Mouse (Mus musculus): ENCODE data around the gene Galnt16. TPM values are rescaled to one million over a fixed set of nuclear protein-coding genes. Genes with fewer than 3 reads are reported as not detected.

Galnt16 gene
- polyA plus RNA-seq, 1 experiment from 2014 or later, result 14.0 TPM

DNA sequence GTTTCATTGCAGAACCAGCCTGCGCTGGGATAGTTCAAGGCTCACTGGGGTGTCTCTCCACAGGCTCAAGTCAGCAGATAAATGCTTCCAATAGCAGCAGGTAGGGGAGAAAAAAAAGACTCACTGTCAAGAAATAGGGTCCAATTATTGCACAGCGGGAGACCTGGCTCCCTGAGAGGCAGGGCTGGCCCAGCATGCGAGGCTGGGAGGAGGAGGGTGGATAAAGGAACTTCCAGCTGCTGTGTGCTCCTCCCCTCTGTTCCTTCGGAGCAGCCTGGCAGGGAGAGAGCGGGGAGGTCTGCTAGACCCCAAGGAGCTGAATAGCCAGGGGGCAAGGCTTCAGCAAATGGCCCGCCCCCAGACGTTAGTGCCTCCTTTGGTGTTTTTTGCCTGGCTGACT lies 7.4 kb downstream of the Galnt16 start:
- Histone ChIP-seq H3K27me3 (ENCODE audit: control insufficient read depth, insufficient read depth, low read length) (no peaks in the 10 kb centered on the region), H3K36me3 (ENCODE audit: control insufficient read depth, insufficient read depth, low read length) (no peaks in the 10 kb centered on the region), H3K4me2 (no peak overlapping the region), H3K9ac (ENCODE audit: low read length) (peak overlapping the region; percentile 14; the same call in 1 of the 2 replicates), H3K27ac (ENCODE audit: low read depth, low read length) (no peak overlapping the region), H3K4me3 (ENCODE audit: low read depth, low read length) (no peak overlapping the region), H3K4me1 (ENCODE audit: control insufficient read depth, insufficient read depth, low read length) (peaks cover 23% of the 10 kb centered on the region), H3K9me3 (ENCODE audit: control insufficient read depth, low read length) (no peaks in the 10 kb centered on the region)
- DNase-seq (ENCODE audit: low spot score, missing footprints) (peak; percentile 85), ATAC-seq (ENCODE audit: low FRiP score) (no peak)
- 4% methylated on average over 7 of the region's 7 CpGs for WGBS

DNA sequence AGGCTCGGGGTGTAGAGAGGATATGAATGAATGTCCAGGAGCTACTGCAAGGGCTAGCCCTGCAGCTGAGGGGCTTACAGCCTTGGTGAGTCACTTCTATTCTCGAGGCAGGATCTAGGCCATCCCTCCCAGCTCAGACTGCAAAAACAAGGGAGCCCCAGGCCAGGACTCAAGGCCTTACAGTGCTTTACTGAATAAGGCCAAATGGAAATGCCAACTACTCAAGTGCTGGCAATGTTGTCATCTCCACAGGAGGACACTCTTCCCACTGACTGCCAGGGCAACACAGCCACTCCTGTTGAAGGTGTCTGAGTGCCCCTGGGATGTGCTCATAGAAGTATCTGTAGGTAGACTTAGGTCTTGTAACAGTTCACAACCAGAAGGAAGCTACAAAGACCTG lies 8.4 kb downstream of the Galnt16 start:
- peaks cover 21% of the 10 kb centered on the region for H3K4me1 ChIP-seq (ENCODE audit: control insufficient read depth, insufficient read depth, low read length)
- no peaks in the 10 kb centered on the region for H3K9me3 ChIP-seq (ENCODE audit: control insufficient read depth, low read length)
- DNase-seq (ENCODE audit: low spot score, missing footprints), result no peak
- H3K27ac ChIP-seq (ENCODE audit: low read depth, low read length), result no peak overlapping the region
- no peak for ATAC-seq (ENCODE audit: low FRiP score)
- WGBS, result 60% methylated on average over 2 of the region's 2 CpGs
- no peaks in the 10 kb centered on the region for H3K27me3 ChIP-seq (ENCODE audit: control insufficient read depth, insufficient read depth, low read length)
- H3K4me2 ChIP-seq, result no peak overlapping the region
- H3K36me3 ChIP-seq (ENCODE audit: control insufficient read depth, insufficient read depth, low read length), result no peaks in the 10 kb centered on the region
- no peak overlapping the region for H3K9ac ChIP-seq (ENCODE audit: low read length)
- H3K4me3 ChIP-seq (ENCODE audit: low read depth, low read length), result no peak overlapping the region

DNA sequence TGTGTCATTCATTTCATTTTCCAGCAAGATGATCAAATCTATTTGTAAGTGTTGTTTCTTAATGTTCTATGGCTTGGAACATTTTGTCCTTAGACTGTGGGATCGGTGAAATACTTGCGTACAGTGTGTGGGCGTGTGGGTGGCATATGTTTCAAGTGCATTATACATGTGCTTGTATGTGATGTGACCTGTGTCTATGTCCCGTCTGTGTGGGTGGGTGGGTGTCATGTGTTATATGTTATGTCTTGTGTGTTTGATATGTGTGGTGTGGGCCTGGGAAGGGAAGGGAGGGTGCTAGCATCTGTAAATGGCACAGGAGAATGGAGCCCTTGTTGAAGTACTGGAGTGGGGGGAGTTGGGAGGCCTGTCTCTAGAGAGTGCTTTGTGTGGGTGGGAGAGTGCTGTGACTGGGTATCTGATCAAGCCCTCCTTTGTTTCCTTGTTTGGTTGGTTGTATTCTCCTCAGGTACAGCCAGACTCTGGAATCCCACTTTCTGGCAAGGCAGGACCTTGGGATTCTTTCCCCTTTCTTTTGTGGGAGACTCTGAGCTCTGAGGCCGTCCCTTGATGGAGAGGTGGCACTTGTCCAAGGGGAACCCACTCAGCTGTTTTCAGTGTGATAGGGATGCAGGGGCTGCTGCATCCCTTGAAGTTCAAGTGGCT lies 9.8 kb downstream of the Galnt16 start:
- H3K27ac ChIP-seq (ENCODE audit: low read depth, low read length), result no peak overlapping the region
- DNase-seq (ENCODE audit: low spot score, missing footprints), result no peak
- peaks cover 17% of the 10 kb centered on the region for H3K4me1 ChIP-seq (ENCODE audit: control insufficient read depth, insufficient read depth, low read length)
- H3K36me3 ChIP-seq (ENCODE audit: control insufficient read depth, insufficient read depth, low read length), result no peaks in the 10 kb centered on the region
- H3K9me3 ChIP-seq (ENCODE audit: control insufficient read depth, low read length), result no peaks in the 10 kb centered on the region
- ATAC-seq (ENCODE audit: low FRiP score), result no peak
- 80% methylated on average over 5 of the region's 5 CpGs for WGBS
- no peak overlapping the region for H3K9ac ChIP-seq (ENCODE audit: low read length)
- H3K27me3 ChIP-seq (ENCODE audit: control insufficient read depth, insufficient read depth, low read length), result no peaks in the 10 kb centered on the region
- no peak overlapping the region for H3K4me2 ChIP-seq
- no peak overlapping the region for H3K4me3 ChIP-seq (ENCODE audit: low read depth, low read length)

DNA sequence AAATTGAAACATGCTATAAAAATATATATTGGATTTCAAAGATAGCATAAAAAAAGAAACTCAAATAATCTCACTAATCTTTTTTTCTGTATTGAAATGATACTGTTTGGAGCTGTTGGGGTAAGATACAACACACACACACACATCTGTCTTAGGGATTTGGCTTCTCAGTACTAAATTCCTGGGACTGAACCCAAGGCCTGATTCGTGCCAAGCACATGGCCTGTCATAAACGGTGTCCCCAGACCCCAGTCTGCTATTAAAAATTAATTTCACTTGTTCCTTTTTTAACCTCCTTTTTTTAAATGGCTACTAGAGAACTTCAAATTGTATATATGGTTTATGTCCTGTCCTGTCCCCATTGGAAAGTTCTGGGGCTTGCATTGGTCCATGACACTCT lies 12.0 kb downstream of the Galnt16 start:
- Histone ChIP-seq H3K9ac (ENCODE audit: low read length) (no peak overlapping the region), H3K4me1 (ENCODE audit: control insufficient read depth, insufficient read depth, low read length) (peaks cover 8% of the 10 kb centered on the region), H3K4me3 (ENCODE audit: low read depth, low read length) (no peak overlapping the region), H3K27ac (ENCODE audit: low read depth, low read length) (no peak overlapping the region), H3K9me3 (ENCODE audit: control insufficient read depth, low read length) (no peaks in the 10 kb centered on the region), H3K27me3 (ENCODE audit: control insufficient read depth, insufficient read depth, low read length) (no peaks in the 10 kb centered on the region), H3K4me2 (no peak overlapping the region), H3K36me3 (ENCODE audit: control insufficient read depth, insufficient read depth, low read length) (no peaks in the 10 kb centered on the region)
- ATAC-seq (ENCODE audit: low FRiP score), result no peak
- WGBS, result 85% methylated on average over 2 of the region's 2 CpGs
- no peak for DNase-seq (ENCODE audit: low spot score, missing footprints)

DNA sequence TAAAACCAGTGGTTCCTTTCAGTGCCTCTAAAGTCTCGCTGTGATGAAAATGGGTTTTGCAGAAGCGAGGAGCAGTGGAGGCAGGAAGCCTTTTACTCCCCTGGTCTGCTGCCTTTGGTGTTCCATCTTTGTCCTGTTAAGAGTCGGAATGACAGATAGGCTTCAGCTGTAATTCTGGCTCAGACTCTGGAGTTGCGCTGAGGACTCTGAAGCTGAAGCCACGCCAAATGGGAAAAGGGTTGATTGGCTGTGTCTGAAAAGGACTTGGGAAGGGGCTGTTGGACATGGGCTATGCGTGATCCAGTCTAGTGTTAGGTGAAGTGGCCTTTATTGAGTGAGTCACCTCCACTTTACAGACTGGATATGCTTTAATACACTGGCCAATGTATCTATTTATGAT lies 12.6 kb downstream of the Galnt16 start:
- no peak overlapping the region for H3K4me2 ChIP-seq
- no peaks in the 10 kb centered on the region for H3K27me3 ChIP-seq (ENCODE audit: control insufficient read depth, insufficient read depth, low read length)
- H3K4me3 ChIP-seq (ENCODE audit: low read depth, low read length), result no peak overlapping the region
- DNase-seq (ENCODE audit: low spot score, missing footprints) (no peak), ATAC-seq (ENCODE audit: low FRiP score) (no peak)
- H3K36me3 ChIP-seq (ENCODE audit: control insufficient read depth, insufficient read depth, low read length), result no peaks in the 10 kb centered on the region
- no peaks in the 10 kb centered on the region for H3K9me3 ChIP-seq (ENCODE audit: control insufficient read depth, low read length)
- no peak overlapping the region for H3K9ac ChIP-seq (ENCODE audit: low read length)
- peaks cover 3% of the 10 kb centered on the region for H3K4me1 ChIP-seq (ENCODE audit: control insufficient read depth, insufficient read depth, low read length)
- 85% methylated on average over 6 of the region's 6 CpGs for WGBS
- H3K27ac ChIP-seq (ENCODE audit: low read depth, low read length), result no peak overlapping the region

DNA sequence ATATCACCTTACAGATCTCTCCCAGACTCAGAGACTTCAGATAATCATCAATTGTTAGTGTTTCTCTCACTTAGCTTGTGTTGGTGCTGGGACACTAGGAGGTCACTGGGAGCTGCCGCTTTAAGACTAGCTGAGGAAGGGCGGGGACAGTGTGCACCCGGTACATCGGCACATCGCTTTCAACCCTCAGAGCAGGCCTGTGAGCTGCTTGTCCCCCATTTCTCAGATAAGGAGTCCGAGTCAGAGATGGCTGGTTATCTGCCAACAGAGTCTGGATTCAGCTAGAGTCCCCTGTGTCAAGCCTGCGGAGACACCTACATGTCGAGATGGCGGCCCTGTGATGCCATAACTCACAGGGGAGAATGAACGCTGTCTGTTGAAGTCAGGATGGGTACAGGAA lies 13.5 kb downstream of the Galnt16 start:
- 87% methylated on average over 10 of the region's 10 CpGs for WGBS
- Histone ChIP-seq H3K27ac (ENCODE audit: low read depth, low read length) (no peak overlapping the region), H3K4me1 (ENCODE audit: control insufficient read depth, insufficient read depth, low read length) (no peaks in the 10 kb centered on the region), H3K9ac (ENCODE audit: low read length) (no peak overlapping the region), H3K4me2 (no peak overlapping the region), H3K4me3 (ENCODE audit: low read depth, low read length) (no peak overlapping the region), H3K27me3 (ENCODE audit: control insufficient read depth, insufficient read depth, low read length) (no peaks in the 10 kb centered on the region), H3K9me3 (ENCODE audit: control insufficient read depth, low read length) (no peaks in the 10 kb centered on the region), H3K36me3 (ENCODE audit: control insufficient read depth, insufficient read depth, low read length) (no peaks in the 10 kb centered on the region)
- no peak for ATAC-seq (ENCODE audit: low FRiP score)
- no peak for DNase-seq (ENCODE audit: low spot score, missing footprints)

DNA sequence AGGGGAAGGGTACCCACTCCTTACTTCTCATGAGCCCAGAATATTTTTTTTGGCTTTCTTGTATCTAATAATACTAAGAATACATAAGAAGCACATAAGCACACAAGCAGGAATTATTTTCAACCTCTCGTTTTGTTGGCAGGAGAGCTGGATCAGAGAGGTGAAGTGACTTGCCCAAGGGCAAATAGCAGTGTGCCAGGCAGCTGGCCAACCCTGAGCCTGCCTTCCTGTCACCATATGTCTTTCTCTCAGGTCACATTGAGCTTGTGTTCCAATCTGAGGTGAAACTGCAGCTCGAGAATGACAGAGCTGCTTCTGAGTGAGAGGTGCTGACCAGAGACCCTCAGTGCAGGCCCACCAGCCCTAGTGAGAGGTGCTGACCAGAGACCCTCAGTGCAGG lies 15.8 kb downstream of the Galnt16 start:
- H3K4me3 ChIP-seq (ENCODE audit: low read depth, low read length), result no peak overlapping the region
- no peaks in the 10 kb centered on the region for H3K27me3 ChIP-seq (ENCODE audit: control insufficient read depth, insufficient read depth, low read length)
- 77% methylated on average over 2 of the region's 2 CpGs for WGBS
- H3K27ac ChIP-seq (ENCODE audit: low read depth, low read length), result no peak overlapping the region
- no peaks in the 10 kb centered on the region for H3K36me3 ChIP-seq (ENCODE audit: control insufficient read depth, insufficient read depth, low read length)
- DNase-seq (ENCODE audit: low spot score, missing footprints) (no peak), ATAC-seq (ENCODE audit: low FRiP score) (no peak)
- no peak overlapping the region for H3K4me2 ChIP-seq
- no peaks in the 10 kb centered on the region for H3K4me1 ChIP-seq (ENCODE audit: control insufficient read depth, insufficient read depth, low read length)
- H3K9ac ChIP-seq (ENCODE audit: low read length), result no peak overlapping the region
- no peaks in the 10 kb centered on the region for H3K9me3 ChIP-seq (ENCODE audit: control insufficient read depth, low read length)

DNA sequence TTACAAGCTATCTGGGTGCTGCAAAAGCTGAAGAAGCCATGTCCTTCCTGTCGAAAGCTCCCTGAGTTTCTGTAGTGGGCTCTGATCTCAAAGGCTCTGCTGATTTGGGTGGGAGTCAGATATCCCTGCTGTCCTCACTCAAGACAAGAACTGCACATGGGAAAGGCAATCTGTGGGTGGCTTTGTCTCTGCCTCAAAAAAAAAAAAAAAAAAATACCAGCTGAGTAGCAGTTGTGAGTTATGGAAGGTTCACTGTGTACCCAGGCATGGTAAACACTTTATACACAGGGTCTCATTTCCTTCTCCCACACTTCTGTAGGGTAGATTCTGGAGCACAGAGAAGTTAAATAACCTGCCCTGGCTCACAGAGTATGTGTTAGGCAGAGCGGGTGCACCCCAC lies 19.2 kb downstream of the Galnt16 start:
- 89% methylated on average over 2 of the region's 2 CpGs for WGBS
- Histone ChIP-seq H3K27me3 (ENCODE audit: control insufficient read depth, insufficient read depth, low read length) (no peaks in the 10 kb centered on the region), H3K9me3 (ENCODE audit: control insufficient read depth, low read length) (no peaks in the 10 kb centered on the region), H3K27ac (ENCODE audit: low read depth, low read length) (no peak overlapping the region), H3K9ac (ENCODE audit: low read length) (no peak overlapping the region), H3K4me1 (ENCODE audit: control insufficient read depth, insufficient read depth, low read length) (no peaks in the 10 kb centered on the region), H3K4me2 (no peak overlapping the region), H3K36me3 (ENCODE audit: control insufficient read depth, insufficient read depth, low read length) (no peaks in the 10 kb centered on the region), H3K4me3 (ENCODE audit: low read depth, low read length) (no peak overlapping the region)
- DNase-seq (ENCODE audit: low spot score, missing footprints), result no peak
- no peak for ATAC-seq (ENCODE audit: low FRiP score)

DNA sequence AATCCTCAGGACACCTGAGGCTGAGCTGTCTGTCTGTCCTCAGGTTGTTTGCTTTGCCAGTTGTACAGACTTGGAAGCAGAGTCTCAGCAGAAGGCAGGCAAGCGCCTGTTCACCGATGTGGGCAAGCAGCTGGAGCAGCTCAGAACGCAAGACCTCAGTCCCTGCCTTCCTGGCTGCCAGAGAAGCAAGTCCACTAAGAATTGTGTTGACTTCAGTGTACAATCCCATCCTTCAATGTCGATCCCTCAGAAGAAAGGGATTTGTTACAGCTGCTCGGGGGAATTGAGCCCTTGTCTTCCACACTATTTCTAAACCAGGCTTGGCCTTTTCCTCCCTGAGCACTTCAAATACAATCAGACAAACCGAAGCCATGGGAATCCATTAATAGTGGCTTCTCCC lies 20.2 kb downstream of the Galnt16 start:
- Histone ChIP-seq H3K27me3 (ENCODE audit: control insufficient read depth, insufficient read depth, low read length) (no peaks in the 10 kb centered on the region), H3K27ac (ENCODE audit: low read depth, low read length) (no peak overlapping the region), H3K4me2 (no peak overlapping the region), H3K36me3 (ENCODE audit: control insufficient read depth, insufficient read depth, low read length) (no peaks in the 10 kb centered on the region), H3K9ac (ENCODE audit: low read length) (no peak overlapping the region), H3K4me3 (ENCODE audit: low read depth, low read length) (no peak overlapping the region), H3K4me1 (ENCODE audit: control insufficient read depth, insufficient read depth, low read length) (no peaks in the 10 kb centered on the region), H3K9me3 (ENCODE audit: control insufficient read depth, low read length) (no peaks in the 10 kb centered on the region)
- 73% methylated on average over 6 of the region's 6 CpGs for WGBS
- no peak for ATAC-seq (ENCODE audit: low FRiP score)
- no peak for DNase-seq (ENCODE audit: low spot score, missing footprints)
